Mouse (Mus musculus) neural tube, embryonic 14.5 days (tissue): ENCODE measurements around the gene Glis1. TPM values are rescaled to one million over a fixed set of nuclear protein-coding genes. Genes with fewer than 3 reads are reported as not detected.

Experiments used
- ATAC-seq: fragments of 200-750 bp; cut with Nextera tagmentation; 2 replicates; pipeline ENCODE4 v1.8.0; 2017; ENCODE audit warnings: low read depth, mild to moderate bottlenecking, moderate TSS enrichment, moderate library complexity
- H3K27ac ChIP-seq: fragments of 300-500 bp; sonication (generic); 2 replicates; pipeline ENCODE4 v1.5.1; 2014; ENCODE audit warnings: low read depth, mild to moderate bottlenecking, control low read depth, low read length, moderate library complexity, mixed read lengths
- H3K27me3 ChIP-seq: fragments of 300-500 bp; sonication (generic); 2 replicates; pipeline ENCODE4 v1.6.1; 2014; ENCODE audit warnings: low read length; ENCODE audit not compliant: control insufficient read depth, insufficient read depth
- H3K36me3 ChIP-seq: fragments of 300-500 bp; sonication (generic); 2 replicates; pipeline ENCODE4 v1.6.1; 2014; ENCODE audit warnings: low read length, mixed read lengths; ENCODE audit not compliant: control insufficient read depth, insufficient read depth
- H3K4me1 ChIP-seq: fragments of 300-500 bp; sonication (generic); 2 replicates; pipeline ENCODE4 v1.6.1; 2014; ENCODE audit warnings: low read length; ENCODE audit not compliant: control insufficient read depth, insufficient read depth
- H3K4me2 ChIP-seq: fragments of 300-500 bp; sonication (generic); 2 replicates; pipeline ENCODE4 v1.6.1; 2014; ENCODE audit warnings: mild to moderate bottlenecking, low read depth, low read length, control low read depth
- H3K4me3 ChIP-seq: fragments of 300-500 bp; sonication (generic); 2 replicates; pipeline ENCODE4 v1.5.1; 2014; ENCODE audit warnings: low read depth, low read length, control low read depth, mixed read lengths
- H3K9ac ChIP-seq: fragments of 300-500 bp; sonication (generic); replicated peaks from 2 replicates; pipeline ENCODE4 v1.6.1; 2014; ENCODE audit warnings: low read depth, mild to moderate bottlenecking, control low read depth, low read length, mixed read lengths
- H3K9me3 ChIP-seq: fragments of 300-500 bp; sonication (generic); 2 replicates; pipeline ENCODE4 v1.6.1; 2016; ENCODE audit warnings: low read length; ENCODE audit not compliant: control insufficient read depth
- WGBS: fragments of 180-500 bp; shearing (Covaris S2); extraction: QIAGEN DNeasy Blood & Tissue Kit; methylation state at CpG from one replicate; pipeline ENCODE4 v1.1.7; 2014; 5-methylcytosine and 5-hydroxymethylcytosine counted together
- polyA plus RNA-seq: library from polyadenylated mRNA; unstranded; fragments of >200 nt; fragmentation: Nextera tagmentation; extraction: Ambion mirVana; gene quantifications from 2 replicates; pipeline ENCODE4 v1.2.1, GENCODE M21; 2014

Glis1 gene
- polyA plus RNA-seq, 1 experiment from 2014 or later: 5.7 TPM

DNA sequence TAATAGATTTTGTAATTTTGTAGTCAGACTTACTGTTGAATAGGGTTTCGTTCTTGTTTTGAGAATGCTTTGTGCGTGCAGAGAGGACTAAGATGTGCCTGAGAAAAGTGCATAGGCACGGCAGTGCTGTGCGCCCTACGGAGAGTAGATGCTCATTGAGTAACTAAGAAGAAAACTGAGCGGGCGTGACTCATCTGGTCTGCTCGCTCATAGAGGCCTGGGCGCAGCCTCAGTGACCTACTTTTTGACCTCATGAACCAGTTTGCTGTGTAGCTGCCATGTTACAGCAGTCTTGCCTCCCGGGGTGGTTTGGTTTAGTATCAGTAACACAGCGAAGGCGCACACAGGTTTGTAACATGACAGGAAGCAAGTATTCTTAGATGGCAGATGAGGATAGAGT, 8.8 kb upstream of the Glis1 start:
- Histone ChIP-seq H3K9me3 (no peaks in the 10 kb centered on the region), H3K4me1 (no peaks in the 10 kb centered on the region), H3K27me3 (no peaks in the 10 kb centered on the region), H3K4me2 (no peak overlapping the region), H3K27ac (no peak overlapping the region), H3K36me3 (no peaks in the 10 kb centered on the region), H3K9ac (no peak overlapping the region), H3K4me3 (no peak overlapping the region)
- 96% methylated on average over 12 of the region's 12 CpGs for WGBS
- no peak for ATAC-seq

DNA sequence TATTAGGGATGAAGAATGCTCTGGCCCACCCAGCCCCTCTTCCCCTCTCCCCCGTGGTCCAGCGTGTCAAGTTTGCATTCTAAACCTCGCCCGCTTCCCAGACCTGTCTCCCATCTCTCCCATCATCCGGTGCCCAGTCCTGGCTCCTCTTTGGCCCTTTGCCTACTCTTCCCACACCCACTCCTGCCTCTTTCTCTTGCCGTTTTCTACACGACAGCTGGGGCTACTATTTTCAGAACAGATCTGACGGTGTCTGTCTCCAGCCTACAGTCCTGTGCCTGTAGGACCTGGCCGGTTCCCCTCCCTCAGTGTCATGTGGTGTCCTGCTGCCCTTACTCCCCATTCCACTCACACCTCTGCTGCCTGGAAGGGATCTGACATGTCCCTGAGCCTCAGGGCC, 7.8 kb upstream of the Glis1 start:
- WGBS: 81% methylated on average over 9 of the region's 9 CpGs
- no peaks in the 10 kb centered on the region for H3K9me3 ChIP-seq
- no peak overlapping the region for H3K9ac ChIP-seq

DNA sequence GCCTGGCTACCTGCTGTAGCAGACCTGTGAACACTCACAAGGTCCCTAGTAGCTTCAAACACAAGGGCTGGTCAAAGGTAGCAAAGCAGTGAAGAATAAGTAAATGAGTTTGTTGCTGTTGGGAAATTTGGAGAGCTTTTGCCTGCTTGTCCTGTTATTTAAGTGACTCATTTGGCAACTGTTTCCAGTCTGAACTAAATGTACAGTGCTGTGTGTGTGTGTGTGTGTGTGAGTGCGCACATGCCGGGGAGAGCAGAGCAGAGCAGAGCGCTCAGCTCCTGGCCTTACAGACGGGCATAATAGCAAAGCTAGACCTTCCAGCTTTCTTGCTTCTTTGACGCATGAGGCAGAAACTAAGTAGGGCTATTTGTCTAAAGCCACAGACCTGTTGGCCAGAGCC, 1.7 kb upstream of the Glis1 start:
- WGBS: 86% methylated on average over 5 of the region's 5 CpGs
- H3K9me3 ChIP-seq: no peaks in the 10 kb centered on the region
- H3K9ac ChIP-seq: no peak overlapping the region
- H3K27ac ChIP-seq: no peak overlapping the region
- ATAC-seq: no peak
- no peak overlapping the region for H3K4me3 ChIP-seq
- H3K36me3 ChIP-seq: no peaks in the 10 kb centered on the region
- H3K27me3 ChIP-seq: peaks cover 21% of the 10 kb centered on the region
- H3K4me2 ChIP-seq: no peak overlapping the region
- peaks cover 4% of the 10 kb centered on the region; the same call in 1 of the 2 replicates for H3K4me1 ChIP-seq

More for the DNA sequence above, 7.8 kb upstream of the Glis1 start:
- Histone ChIP-seq H3K27me3 (no peaks in the 10 kb centered on the region), H3K4me1 (no peaks in the 10 kb centered on the region), H3K27ac (no peak overlapping the region), H3K4me3 (no peak overlapping the region), H3K4me2 (no peak overlapping the region), H3K36me3 (no peaks in the 10 kb centered on the region)
- no peak for ATAC-seq

DNA sequence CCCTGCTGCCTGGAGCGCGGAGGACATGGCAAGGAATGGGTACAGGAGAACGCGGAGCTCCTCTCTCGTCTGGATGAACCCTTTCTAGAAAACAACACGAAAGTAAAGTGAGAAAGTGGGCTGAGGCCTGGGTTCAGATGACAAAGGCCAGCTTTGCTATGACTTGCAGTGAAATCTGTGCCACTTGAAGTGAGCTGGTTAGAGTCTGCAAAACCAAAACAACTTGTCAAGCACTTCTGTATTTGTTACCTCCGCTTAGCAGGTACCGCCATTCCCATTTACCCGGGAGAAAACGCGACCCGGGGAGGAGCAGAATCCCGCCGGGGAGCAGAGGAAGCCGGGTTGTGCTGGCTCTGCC, 414 bp upstream of the Glis1 start:
- WGBS: 5% methylated on average over 15 of the region's 15 CpGs
- ATAC-seq: no peak
- Histone ChIP-seq H3K9ac (peak overlapping the region; percentile 71), H3K4me3 (peak overlapping the region; percentile 64), H3K4me1 (peaks cover 4% of the 10 kb centered on the region; the same call in 1 of the 2 replicates), H3K27ac (no peak overlapping the region), H3K4me2 (peak overlapping the region; percentile 71), H3K36me3 (no peaks in the 10 kb centered on the region), H3K9me3 (no peaks in the 10 kb centered on the region), H3K27me3 (peaks cover 21% of the 10 kb centered on the region)

DNA sequence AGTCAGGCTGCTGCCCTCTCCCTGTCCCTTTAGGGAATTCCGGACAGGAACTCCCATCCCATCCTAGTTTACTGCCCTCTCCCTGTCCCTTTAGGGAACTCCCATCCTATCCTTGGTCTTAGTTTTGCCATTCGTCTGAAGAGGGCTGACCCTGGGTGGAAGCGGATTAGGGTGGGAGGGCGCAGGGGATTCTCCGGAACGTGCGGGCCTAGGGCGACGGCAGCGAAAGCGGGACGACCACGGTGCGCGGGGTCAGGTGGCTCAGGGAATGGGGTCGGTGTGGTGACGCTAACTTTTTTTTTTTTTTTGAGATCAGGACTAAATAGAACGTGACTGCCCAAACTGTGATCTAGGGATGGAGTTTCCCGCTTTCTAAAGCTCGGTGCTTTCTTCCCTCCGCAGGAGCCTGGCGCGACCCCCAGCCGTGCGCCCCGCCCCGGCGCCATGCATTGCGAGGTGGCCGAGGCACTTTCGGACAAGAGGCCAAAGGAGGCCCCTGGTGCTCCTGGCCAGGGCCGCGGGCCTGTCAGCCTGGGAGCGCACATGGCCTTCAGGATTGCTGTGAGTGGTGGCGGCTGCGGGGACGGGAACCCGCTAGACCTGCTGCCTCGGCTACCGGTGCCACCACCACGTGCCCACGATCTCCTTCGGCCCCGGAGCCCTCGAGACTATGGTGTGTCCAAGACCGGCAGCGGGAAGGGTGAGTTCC, 1.0 kb downstream of the Glis1 start:
- Histone ChIP-seq H3K27me3 (peaks cover 21% of the 10 kb centered on the region), H3K4me3 (peak overlapping the region; percentile 64), H3K4me1 (peaks cover 4% of the 10 kb centered on the region; the same call in 1 of the 2 replicates), H3K27ac (no peak overlapping the region), H3K9ac (peak overlapping the region; percentile 71), H3K4me2 (peak overlapping the region; percentile 71), H3K9me3 (no peaks in the 10 kb centered on the region), H3K36me3 (no peaks in the 10 kb centered on the region)
- 2% methylated on average over 45 of the region's 47 CpGs for WGBS
- peak; percentile 19; the same call in 1 of the 2 replicates for ATAC-seq

DNA sequence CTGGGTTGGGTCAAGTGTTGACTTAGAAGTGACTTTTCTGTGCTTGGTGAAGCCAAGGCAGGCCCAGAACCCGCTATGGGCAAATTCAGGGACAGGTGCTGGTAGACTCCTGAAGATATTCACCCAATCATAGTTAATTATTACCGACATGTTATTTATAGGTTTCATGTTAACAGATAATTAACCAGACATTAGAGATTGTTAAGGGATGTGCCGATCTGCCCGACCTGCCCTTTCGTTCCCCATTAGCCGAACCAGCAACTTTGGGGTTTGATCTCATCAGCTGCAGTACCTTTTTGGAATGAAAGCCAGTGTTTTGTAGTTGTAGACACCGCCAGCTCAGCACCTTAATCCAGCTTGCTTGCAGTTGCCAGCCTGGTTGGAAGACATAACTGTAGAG, 2.1 kb downstream of the Glis1 start:
- H3K4me3 ChIP-seq: no peak overlapping the region
- 86% methylated on average over 7 of the region's 7 CpGs for WGBS
- no peak overlapping the region for H3K9ac ChIP-seq
- no peaks in the 10 kb centered on the region for H3K36me3 ChIP-seq
- peaks cover 4% of the 10 kb centered on the region; the same call in 1 of the 2 replicates for H3K4me1 ChIP-seq
- no peaks in the 10 kb centered on the region for H3K9me3 ChIP-seq
- no peak overlapping the region for H3K4me2 ChIP-seq
- H3K27ac ChIP-seq: no peak overlapping the region
- no peak for ATAC-seq
- H3K27me3 ChIP-seq: peaks cover 21% of the 10 kb centered on the region

DNA sequence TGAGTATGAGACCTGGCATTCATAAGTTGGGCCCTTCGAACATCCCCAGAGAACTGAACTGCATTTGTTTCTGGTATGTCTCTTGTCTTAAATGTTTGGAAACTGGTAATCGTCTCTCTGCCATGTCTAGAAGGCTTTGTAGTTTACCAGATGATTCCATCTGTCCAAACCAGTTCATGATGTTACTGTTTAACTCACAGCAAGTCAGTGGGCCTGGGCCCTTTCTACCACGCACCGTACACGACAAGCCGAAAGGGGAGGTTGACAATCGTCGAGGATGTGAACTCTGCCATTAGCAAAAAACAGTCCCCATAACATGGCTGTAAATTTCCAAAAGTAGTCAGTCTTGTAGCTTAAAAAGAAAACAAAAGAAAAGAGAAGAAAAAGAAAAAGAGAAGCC, 4.3 kb downstream of the Glis1 start:
- Histone ChIP-seq H3K27me3 (peaks cover 16% of the 10 kb centered on the region), H3K4me3 (no peak overlapping the region)
- WGBS: 80% methylated on average over 8 of the region's 8 CpGs

DNA sequence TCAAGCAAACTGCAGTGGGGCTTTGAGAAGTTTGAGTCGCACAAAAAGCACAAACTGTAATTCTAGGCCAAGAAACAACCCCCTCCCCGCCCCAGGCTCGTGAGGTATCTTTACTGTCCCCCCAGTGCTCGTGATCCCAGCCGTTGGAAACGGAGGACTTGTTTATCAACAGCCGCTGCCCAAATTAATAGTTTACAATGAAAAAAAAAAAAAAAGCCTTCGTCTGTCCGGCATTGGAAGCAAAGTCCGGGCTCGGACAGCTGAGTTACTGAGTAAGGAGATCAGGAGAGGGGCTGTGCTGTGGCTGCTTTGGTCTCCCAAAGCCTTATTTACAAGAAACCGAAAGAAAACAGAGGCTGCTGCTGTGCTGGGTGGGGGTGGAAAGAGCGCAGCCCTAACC, 5.9 kb downstream of the Glis1 start:
- H3K27me3 ChIP-seq: peaks cover 9% of the 10 kb centered on the region
- no peak overlapping the region for H3K4me3 ChIP-seq
- H3K9me3 ChIP-seq: no peaks in the 10 kb centered on the region
- WGBS: 31% methylated on average over 13 of the region's 13 CpGs
- H3K27ac ChIP-seq: no peak overlapping the region
- H3K36me3 ChIP-seq: no peaks in the 10 kb centered on the region
- H3K4me2 ChIP-seq: no peak overlapping the region; the same call in 1 of the 2 replicates
- no peak for ATAC-seq
- no peak overlapping the region for H3K9ac ChIP-seq
- H3K4me1 ChIP-seq: peaks cover 10% of the 10 kb centered on the region; the same call in 1 of the 2 replicates

More for the DNA sequence above, 4.3 kb downstream of the Glis1 start:
- Histone ChIP-seq H3K9ac (no peak overlapping the region), H3K27ac (no peak overlapping the region), H3K36me3 (no peaks in the 10 kb centered on the region), H3K4me2 (no peak overlapping the region), H3K9me3 (no peaks in the 10 kb centered on the region), H3K4me1 (peaks cover 10% of the 10 kb centered on the region; the same call in 1 of the 2 replicates)
- ATAC-seq: no peak

DNA sequence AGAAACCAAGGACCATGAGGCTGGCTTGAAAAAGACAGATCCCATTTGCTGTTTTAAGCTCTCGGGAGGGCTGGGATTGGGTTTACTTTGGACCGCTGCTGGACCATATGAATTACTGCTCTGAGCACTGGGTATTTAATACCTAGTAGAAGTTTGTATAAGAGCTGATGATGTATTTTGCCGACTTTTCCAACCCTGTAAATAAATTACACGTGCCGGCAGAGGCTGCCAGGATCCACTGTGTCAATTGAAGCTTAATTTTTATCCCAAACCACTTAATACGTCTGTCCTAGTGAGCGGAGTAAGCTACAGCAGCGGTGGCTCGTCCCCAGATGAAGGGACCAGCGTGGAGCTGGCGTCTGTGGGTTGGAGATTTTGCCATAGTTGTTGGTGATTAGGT, 7.9 kb downstream of the Glis1 start:
- H3K27ac ChIP-seq: no peak overlapping the region
- no peak overlapping the region for H3K9ac ChIP-seq
- H3K4me1 ChIP-seq: peaks cover 6% of the 10 kb centered on the region; the same call in 1 of the 2 replicates
- ATAC-seq: no peak
- H3K4me3 ChIP-seq: no peak overlapping the region
- H3K36me3 ChIP-seq: no peaks in the 10 kb centered on the region
- no peaks in the 10 kb centered on the region for H3K9me3 ChIP-seq
- no peak overlapping the region for H3K4me2 ChIP-seq
- peaks cover under 1% of the 10 kb centered on the region; the same call in 1 of the 2 replicates for H3K27me3 ChIP-seq
- 54% methylated on average over 11 of the region's 11 CpGs for WGBS
